Mouse (Mus musculus) heart, embryonic 10.5 days (tissue): ENCODE data around the gene Pakap. TPM values are rescaled to one million over a fixed set of nuclear protein-coding genes. Genes with fewer than 3 reads are reported as not detected.
A peak's percentile ranks its signal among the peaks of the same experiment; 100 is the strongest.

Source experiments
- DNase-seq: peaks from one replicate; pipeline ENCODE4 v3.0.0-alpha.2; 2017; ENCODE audit warnings: low spot score
- H3K27ac ChIP-seq: fragments of 300-500 bp; sonication (generic); 2 replicates; pipeline ENCODE4 v1.5.1; 2016; ENCODE audit warnings: mild to moderate bottlenecking
- H3K27me3 ChIP-seq: fragments of 300-500 bp; sonication (generic); 2 replicates; pipeline ENCODE4 v1.6.1; 2016; ENCODE audit warnings: mild to moderate bottlenecking; ENCODE audit not compliant: poor library complexity, insufficient read depth, severe bottlenecking
- H3K36me3 ChIP-seq: fragments of 300-500 bp; sonication (generic); 2 replicates; pipeline ENCODE4 v1.6.1; 2016; ENCODE audit warnings: mild to moderate bottlenecking, moderate library complexity
- H3K4me1 ChIP-seq: fragments of 300-500 bp; sonication (generic); 2 replicates; pipeline ENCODE4 v1.6.1; 2016; ENCODE audit warnings: mild to moderate bottlenecking
- H3K4me3 ChIP-seq: fragments of 300-500 bp; sonication (generic); 2 replicates; pipeline ENCODE4 v1.5.1; 2016; ENCODE audit warnings: mild to moderate bottlenecking, moderate library complexity
- H3K9me3 ChIP-seq: fragments of 300-500 bp; sonication (generic); 2 replicates; pipeline ENCODE4 v1.6.1; 2016; ENCODE audit warnings: mild to moderate bottlenecking, moderate library complexity
- WGBS: fragments of 180-500 bp; shearing (Covaris S2); methylation state at CpG from one replicate; pipeline ENCODE4 v1.1.7; 2016; 5-methylcytosine and 5-hydroxymethylcytosine counted together
- polyA plus RNA-seq: library from polyadenylated mRNA; unstranded; fragments of >200 nt; fragmentation: Nextera tagmentation; extraction: Ambion mirVana; gene quantifications from 2 replicates; pipeline ENCODE4 v1.2.1, GENCODE M21; 2016

Pakap gene
- polyA plus RNA-seq, 1 experiment from 2014 or later = 53.0 TPM

DNA sequence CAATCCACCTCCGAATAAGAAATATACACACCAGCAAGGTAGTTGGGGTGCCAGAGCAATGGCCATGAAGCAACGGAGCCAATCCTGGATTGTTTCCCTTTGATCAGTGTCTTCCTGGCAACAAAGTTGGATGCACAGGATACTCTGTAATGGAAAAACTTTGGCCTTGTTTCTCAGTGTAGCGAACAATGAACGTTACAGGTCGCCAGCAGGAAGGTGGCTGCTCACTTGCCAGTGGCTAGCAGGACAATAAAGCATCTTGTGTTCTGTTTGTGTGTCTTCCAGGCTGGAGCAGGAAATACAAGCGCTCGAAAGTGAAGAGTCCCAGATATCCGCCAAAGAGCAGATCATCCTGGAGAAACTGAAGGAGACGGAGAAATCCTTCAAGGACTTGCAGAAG, 120.2 kb downstream of the Pakap start:
- Histone ChIP-seq H3K36me3 (peaks cover 47% of the 10 kb centered on the region), H3K9me3 (no peaks in the 10 kb centered on the region), H3K27ac (no peak overlapping the region), H3K4me1 (peaks cover 26% of the 10 kb centered on the region; the same call in 1 of the 2 replicates), H3K4me3 (no peak overlapping the region), H3K27me3 (no peaks in the 10 kb centered on the region)
- no peak for DNase-seq
- 66% methylated on average over 9 of the region's 9 CpGs for WGBS

DNA sequence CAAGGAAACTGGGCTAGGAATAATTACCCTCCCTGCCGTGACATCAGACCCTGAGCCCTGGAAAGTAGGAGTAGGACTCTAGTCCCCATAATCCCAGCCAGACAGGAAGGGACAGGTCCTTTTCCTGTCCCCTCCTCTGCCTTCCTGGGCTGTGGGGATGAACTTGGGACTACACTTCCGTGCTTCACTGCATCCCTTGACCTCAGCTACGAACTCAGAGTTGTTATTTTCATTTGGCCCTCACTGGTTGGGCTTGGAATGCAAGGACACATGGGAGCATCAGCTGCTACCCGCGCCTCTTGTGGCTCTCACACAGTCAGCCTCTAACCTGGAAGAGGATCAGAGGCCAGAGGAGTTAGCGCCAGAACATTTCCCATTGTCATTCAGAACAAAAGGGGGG, 122.0 kb downstream of the Pakap start:
- WGBS = 62% methylated on average over 6 of the region's 6 CpGs
- peaks cover 12% of the 10 kb centered on the region for H3K4me1 ChIP-seq
- no peak for DNase-seq
- H3K27ac ChIP-seq = no peak overlapping the region
- no peak overlapping the region for H3K4me3 ChIP-seq
- H3K36me3 ChIP-seq = peaks cover 62% of the 10 kb centered on the region
- H3K27me3 ChIP-seq = no peaks in the 10 kb centered on the region
- H3K9me3 ChIP-seq = no peaks in the 10 kb centered on the region

DNA sequence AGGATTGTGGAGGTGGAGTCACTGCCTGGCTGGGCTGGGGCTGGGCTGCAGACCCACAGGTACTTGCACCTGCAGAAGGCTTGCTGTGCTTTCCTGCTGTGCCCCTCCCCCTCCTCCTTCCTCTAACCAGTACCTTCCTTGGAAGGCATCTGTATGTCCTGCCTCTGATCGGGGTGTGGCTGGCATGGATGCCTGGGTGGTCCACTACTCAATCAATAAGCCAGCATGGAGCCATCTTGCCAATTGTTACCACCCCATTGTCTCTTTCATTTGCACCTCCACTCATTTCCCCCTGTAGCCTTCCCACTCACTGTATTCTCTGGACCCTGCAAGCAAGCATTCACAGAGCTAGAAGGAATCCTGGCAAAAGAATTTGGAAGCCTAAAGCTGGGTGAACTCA, 122.8 kb downstream of the Pakap start:
- Histone ChIP-seq H3K27me3 (no peaks in the 10 kb centered on the region), H3K36me3 (peaks cover 70% of the 10 kb centered on the region), H3K9me3 (no peaks in the 10 kb centered on the region), H3K27ac (no peak overlapping the region), H3K4me1 (peaks cover 10% of the 10 kb centered on the region), H3K4me3 (no peak overlapping the region)
- no peak for DNase-seq
- 61% methylated on average over 1 of the region's 1 CpGs for WGBS

- no peak for DNase-seq
- 69% methylated on average over 5 of the region's 5 CpGs for whole genome bisulfite sequencing
- peaks cover 66% of the 10 kb centered on the region for H3K36me3 ChIP-seq
- H3K27ac ChIP-seq = peak overlapping the region; percentile 10; the same call in 1 of the 2 replicates
- H3K4me3 ChIP-seq = no peak overlapping the region
- H3K4me1 ChIP-seq = no peaks in the 10 kb centered on the region; the same call in none of the 2 replicates
- no peaks in the 10 kb centered on the region for H3K27me3 ChIP-seq
- H3K9me3 ChIP-seq = no peaks in the 10 kb centered on the region
Measured at GRCm38 (mm10) chr4:57694356-57695136, 126.6 kb downstream of the Pakap start.

DNA sequence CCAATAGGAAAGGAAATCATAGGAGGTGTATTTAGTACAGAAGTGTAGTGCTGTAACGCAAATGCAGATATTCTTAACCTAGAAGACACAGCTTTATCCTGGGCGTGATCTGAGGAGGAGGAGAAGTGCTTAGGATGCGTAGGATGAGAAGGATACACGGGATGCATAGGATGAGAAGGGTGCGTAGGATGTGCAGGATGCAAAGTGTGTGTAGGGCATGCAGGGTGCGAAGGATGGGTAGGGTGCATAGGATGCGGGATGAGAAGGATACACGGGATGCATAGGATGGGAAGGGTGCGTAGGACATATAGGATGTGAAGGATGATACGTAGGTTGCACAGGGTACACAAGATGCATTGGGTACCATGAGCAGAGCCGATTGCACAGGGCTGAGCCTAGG, 129.0 kb downstream of the Pakap start:
- no peak for DNase-seq
- Histone ChIP-seq H3K27ac (no peak overlapping the region), H3K36me3 (peaks cover 54% of the 10 kb centered on the region), H3K27me3 (no peaks in the 10 kb centered on the region), H3K4me3 (no peak overlapping the region), H3K9me3 (no peaks in the 10 kb centered on the region), H3K4me1 (no peaks in the 10 kb centered on the region; the same call in none of the 2 replicates)
- WGBS = 92% methylated on average over 11 of the region's 11 CpGs

- 83% methylated on average over 12 of the region's 12 CpGs for WGBS
- H3K4me1 ChIP-seq = no peaks in the 10 kb centered on the region; the same call in none of the 2 replicates
- H3K36me3 ChIP-seq = peaks cover 52% of the 10 kb centered on the region
- H3K9me3 ChIP-seq = no peaks in the 10 kb centered on the region
- H3K27ac ChIP-seq = no peak overlapping the region
- no peak overlapping the region for H3K4me3 ChIP-seq
- no peaks in the 10 kb centered on the region for H3K27me3 ChIP-seq
- no peak for DNase-seq
Measured at GRCm38 (mm10) chr4:57697918-57698611, 130.1 kb downstream of the Pakap start.

- no peaks in the 10 kb centered on the region for H3K9me3 ChIP-seq
- no peak overlapping the region for H3K4me3 ChIP-seq
- H3K27ac ChIP-seq = no peak overlapping the region
- no peak for DNase-seq
- 86% methylated on average over 5 of the region's 5 CpGs for WGBS
- H3K4me1 ChIP-seq = no peaks in the 10 kb centered on the region
- peaks cover 42% of the 10 kb centered on the region for H3K36me3 ChIP-seq
- no peaks in the 10 kb centered on the region for H3K27me3 ChIP-seq
Measured at GRCm38 (mm10) chr4:57701576-57701975, 133.6 kb downstream of the Pakap start.

- WGBS = 78% methylated on average over 11 of the region's 11 CpGs
Measured at GRCm38 (mm10) chr4:57703574-57704470, 135.8 kb downstream of the Pakap start.

DNA sequence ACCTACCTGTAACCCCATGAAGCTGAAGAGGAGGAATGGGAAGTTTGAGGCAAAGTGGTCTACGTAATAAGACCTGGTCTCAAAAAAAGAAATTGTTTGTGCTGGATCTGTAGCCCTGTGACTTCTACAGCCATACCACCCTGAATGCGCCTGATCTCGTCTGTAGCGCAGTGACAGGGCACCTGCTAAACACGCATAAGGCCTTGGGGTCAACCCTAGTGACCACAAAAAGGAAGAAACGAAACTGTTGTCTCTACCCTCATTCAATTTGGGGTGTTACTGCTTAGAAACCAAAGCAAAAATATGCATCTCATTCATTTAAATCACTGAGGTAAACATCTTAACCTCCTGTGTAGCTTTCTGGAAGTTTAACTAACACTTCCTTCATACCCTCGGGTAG, 136.6 kb downstream of the Pakap start:
- Histone ChIP-seq H3K36me3 (peaks cover 39% of the 10 kb centered on the region), H3K27ac (no peak overlapping the region), H3K4me3 (no peak overlapping the region), H3K4me1 (no peaks in the 10 kb centered on the region), H3K27me3 (no peaks in the 10 kb centered on the region), H3K9me3 (no peaks in the 10 kb centered on the region)
- DNase-seq = no peak
- WGBS = 93% methylated on average over 7 of the region's 7 CpGs

More at GRCm38 (mm10) chr4:57703574-57704470, 135.8 kb downstream of the Pakap start:
- Histone ChIP-seq H3K4me1 (no peaks in the 10 kb centered on the region), H3K27me3 (no peaks in the 10 kb centered on the region), H3K27ac (no peak overlapping the region), H3K36me3 (peaks cover 31% of the 10 kb centered on the region), H3K9me3 (no peaks in the 10 kb centered on the region), H3K4me3 (no peak overlapping the region)
- no peak for DNase-seq

DNA sequence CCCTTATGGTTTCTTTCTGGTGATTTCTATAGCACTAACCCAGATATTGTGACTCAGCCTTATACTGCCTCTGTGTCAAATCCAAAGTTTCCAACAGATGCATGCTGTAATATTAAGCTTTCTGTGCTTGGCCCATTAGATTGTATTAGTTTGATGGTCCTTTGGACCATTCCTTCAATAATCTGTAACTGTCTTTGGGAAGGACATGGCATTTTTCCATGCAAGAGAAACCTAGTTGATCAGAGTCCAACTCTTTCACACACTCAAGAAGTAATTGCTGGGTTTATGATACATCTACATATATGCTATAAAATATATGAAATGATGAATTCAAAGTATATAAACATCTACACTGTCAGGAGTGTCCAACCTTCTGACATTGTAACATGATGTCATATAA, 147.9 kb downstream of the Pakap start:
- Histone ChIP-seq H3K27ac (no peak overlapping the region), H3K9me3 (no peaks in the 10 kb centered on the region), H3K4me3 (no peak overlapping the region), H3K36me3 (0 out of 2 replicates have a peak, but pooled peaks cover 14% of the 10 kb centered on the region), H3K27me3 (no peaks in the 10 kb centered on the region), H3K4me1 (0 out of 2 replicates have a peak, but pooled peaks cover 2% of the 10 kb centered on the region)
- no peak for DNase-seq

- WGBS = 62% methylated on average over 4 of the region's 4 CpGs
Measured at GRCm38 (mm10) chr4:57716735-57717134, 148.8 kb downstream of the Pakap start.

GRCm38 (mm10) chr4:57717354-57717753, 149.4 kb downstream of the Pakap start, which contains the start of gene Akap2:
TSS of gene Akap2 (plus strand) at chr4:57717657.
- Histone ChIP-seq H3K27ac (no peak within 1 kb of the TSS), H3K4me3 (no peak within 1 kb of the TSS), H3K4me1 (0 out of 2 replicates have a peak, but pooled peaks cover 5% of the 10 kb centered on the region), H3K9me3 (no peaks in the 10 kb centered on the region), H3K27me3 (no peaks in the 10 kb centered on the region), H3K36me3 (peaks cover 16% of the 10 kb centered on the region; the same call in 1 of the 2 replicates)
- DNase-seq = no peak
- WGBS = 90% methylated on average over 9 of the region's 9 CpGs

More at GRCm38 (mm10) chr4:57716735-57717134, 148.8 kb downstream of the Pakap start:
- H3K27me3 ChIP-seq = no peaks in the 10 kb centered on the region
- no peaks in the 10 kb centered on the region for H3K9me3 ChIP-seq
- no peak for DNase-seq
- no peak overlapping the region for H3K27ac ChIP-seq
- 0 out of 2 replicates have a peak, but pooled peaks cover 5% of the 10 kb centered on the region for H3K4me1 ChIP-seq
- peaks cover 16% of the 10 kb centered on the region; the same call in 1 of the 2 replicates for H3K36me3 ChIP-seq
- no peak overlapping the region for H3K4me3 ChIP-seq
